Mouse (Mus musculus): ENCODE measurements around the gene Clec2i. TPM values are rescaled to one million over a fixed set of nuclear protein-coding genes. Genes with fewer than 3 reads are reported as not detected.

Clec2i gene
- polyA plus RNA-seq, 1 experiment from 2014 or later = 0.08 TPM

- Histone ChIP-seq H3K4me2 (ENCODE audit: low read length) (peak overlapping the region; percentile 84), H3K36me3 (ENCODE audit: control insufficient read depth, insufficient read depth, low read length) (no peaks in the 10 kb centered on the region), H3K9me3 (ENCODE audit: control insufficient read depth, low read length) (no peaks in the 10 kb centered on the region), H3K9ac (ENCODE audit: low read length) (peak overlapping the region; percentile 85), H3K27ac (replicated peaks in 1 of 2; ENCODE audit: control insufficient read depth in 1 of 2, insufficient read depth in 1 of 2, low read depth in 2 of 2, low read length in 2 of 2) (peak overlapping the region; percentile 78 to 93), H3K4me3 (ENCODE audit: control insufficient read depth in 1 of 2, insufficient read depth in 1 of 2, low read depth in 1 of 2, low read length in 2 of 2) (peak overlapping the region; percentile 76 to 91), H3K4me1 (ENCODE audit: control insufficient read depth in 2 of 2, insufficient read depth in 2 of 2, low read length in 2 of 2) (peaks cover 2 to 15% of the 10 kb centered on the region in 2 experiments; a peak in 3 of 4 replicates), H3K27me3 (ENCODE audit: control insufficient read depth, insufficient read depth, low read length) (no peaks in the 10 kb centered on the region)
- under 1% methylated on average over 20 of the region's 20 CpGs for WGBS
- no peak for ATAC-seq (ENCODE audit: insufficient number of reproducible peaks, insufficient read depth, low FRiP score, low read depth)
Observed at GRCm38 (mm10) chr6:128842356-128842944, 44.9 kb upstream of the Clec2i start.

GRCm38 (mm10) chr6:128842945-128843478, 44.4 kb upstream of the Clec2i start:
- ATAC-seq (ENCODE audit: insufficient number of reproducible peaks, insufficient read depth, low FRiP score, low read depth) = peak; percentile 76
- Histone ChIP-seq H3K36me3 (ENCODE audit: control insufficient read depth, insufficient read depth, low read length) (no peaks in the 10 kb centered on the region), H3K9ac (ENCODE audit: low read length) (peak overlapping the region; percentile 93), H3K4me2 (ENCODE audit: low read length) (peak overlapping the region; percentile 84), H3K27me3 (ENCODE audit: control insufficient read depth, insufficient read depth, low read length) (no peaks in the 10 kb centered on the region), H3K27ac (replicated peaks in 1 of 2; ENCODE audit: control insufficient read depth in 1 of 2, insufficient read depth in 1 of 2, low read depth in 2 of 2, low read length in 2 of 2) (peak overlapping the region; percentile 78 to 93), H3K4me1 (ENCODE audit: control insufficient read depth in 2 of 2, insufficient read depth in 2 of 2, low read length in 2 of 2) (peaks cover 2 to 15% of the 10 kb centered on the region in 2 experiments; a peak in 3 of 4 replicates), H3K9me3 (ENCODE audit: control insufficient read depth, low read length) (no peaks in the 10 kb centered on the region), H3K4me3 (ENCODE audit: control insufficient read depth in 1 of 2, insufficient read depth in 1 of 2, low read depth in 1 of 2, low read length in 2 of 2) (peak overlapping the region; percentile 76 to 91)
- 0% methylated on average over 44 of the region's 44 CpGs for WGBS

DNA sequence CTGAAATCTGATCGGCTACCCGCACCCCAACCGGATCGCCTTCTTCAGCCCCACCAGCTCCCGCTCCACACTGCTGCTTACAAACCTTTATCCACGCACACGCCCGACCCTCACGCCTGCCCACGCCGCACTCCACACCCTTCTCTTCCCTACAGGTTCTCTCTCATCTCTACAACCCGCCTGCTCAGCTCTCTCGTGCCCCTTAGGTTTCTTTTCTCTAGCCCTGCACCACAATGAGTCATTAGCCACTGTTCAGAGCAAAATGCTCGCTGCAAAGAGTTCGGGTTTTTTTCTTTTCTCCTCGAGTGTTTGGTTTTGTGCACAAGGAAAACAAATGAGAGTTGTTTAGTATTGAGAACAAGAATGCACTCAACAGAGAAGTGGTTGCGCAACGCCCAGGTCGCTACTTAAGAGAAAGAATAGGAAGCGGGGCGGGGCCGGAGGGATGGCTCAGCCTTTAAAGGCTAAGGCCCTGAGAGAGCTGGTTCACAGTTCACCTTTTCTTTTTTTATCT, 43.9 kb upstream of the Clec2i start:
- peaks cover 2 to 15% of the 10 kb centered on the region in 2 experiments; a peak in 3 of 4 replicates for H3K4me1 ChIP-seq (ENCODE audit: control insufficient read depth in 2 of 2, insufficient read depth in 2 of 2, low read length in 2 of 2)
- H3K27ac ChIP-seq (replicated peaks in 1 of 2; ENCODE audit: control insufficient read depth in 1 of 2, insufficient read depth in 1 of 2, low read depth in 2 of 2, low read length in 2 of 2) = peak overlapping the region; percentile 78 to 93
- H3K27me3 ChIP-seq (ENCODE audit: control insufficient read depth, insufficient read depth, low read length) = no peaks in the 10 kb centered on the region
- ATAC-seq (ENCODE audit: insufficient number of reproducible peaks, insufficient read depth, low FRiP score, low read depth) = peak; percentile 8; the same call in 1 of the 2 replicates
- WGBS = under 1% methylated on average over 22 of the region's 22 CpGs
- peak overlapping the region; percentile 76 to 91 for H3K4me3 ChIP-seq (ENCODE audit: control insufficient read depth in 1 of 2, insufficient read depth in 1 of 2, low read depth in 1 of 2, low read length in 2 of 2)
- H3K9ac ChIP-seq (ENCODE audit: low read length) = peak overlapping the region; percentile 93
- H3K36me3 ChIP-seq (ENCODE audit: control insufficient read depth, insufficient read depth, low read length) = no peaks in the 10 kb centered on the region
- peak overlapping the region; percentile 84 for H3K4me2 ChIP-seq (ENCODE audit: low read length)
- H3K9me3 ChIP-seq (ENCODE audit: control insufficient read depth, low read length) = no peaks in the 10 kb centered on the region

- WGBS = 31% methylated on average over 8 of the region's 8 CpGs
- Histone ChIP-seq H3K9ac (ENCODE audit: low read length) (no peak overlapping the region), H3K4me1 (ENCODE audit: control insufficient read depth in 2 of 2, insufficient read depth in 2 of 2, low read length in 2 of 2) (peaks cover 2 to 15% of the 10 kb centered on the region in 2 experiments; a peak in 3 of 4 replicates), H3K9me3 (ENCODE audit: control insufficient read depth, low read length) (no peaks in the 10 kb centered on the region), H3K27ac (replicated peaks in 1 of 2; ENCODE audit: control insufficient read depth in 1 of 2, insufficient read depth in 1 of 2, low read depth in 2 of 2, low read length in 2 of 2) (no peak overlapping the region), H3K36me3 (ENCODE audit: control insufficient read depth, insufficient read depth, low read length) (no peaks in the 10 kb centered on the region), H3K4me3 (ENCODE audit: control insufficient read depth in 1 of 2, insufficient read depth in 1 of 2, low read depth in 1 of 2, low read length in 2 of 2) (peak overlapping the region in 1 of 2 experiments; percentile 91; a peak in 2 of 4 replicates), H3K27me3 (ENCODE audit: control insufficient read depth, insufficient read depth, low read length) (no peaks in the 10 kb centered on the region), H3K4me2 (ENCODE audit: low read length) (peak overlapping the region; percentile 84)
- ATAC-seq (ENCODE audit: insufficient number of reproducible peaks, insufficient read depth, low FRiP score, low read depth) = no peak
Observed at GRCm38 (mm10) chr6:128844131-128844530, 43.3 kb upstream of the Clec2i start.

DNA sequence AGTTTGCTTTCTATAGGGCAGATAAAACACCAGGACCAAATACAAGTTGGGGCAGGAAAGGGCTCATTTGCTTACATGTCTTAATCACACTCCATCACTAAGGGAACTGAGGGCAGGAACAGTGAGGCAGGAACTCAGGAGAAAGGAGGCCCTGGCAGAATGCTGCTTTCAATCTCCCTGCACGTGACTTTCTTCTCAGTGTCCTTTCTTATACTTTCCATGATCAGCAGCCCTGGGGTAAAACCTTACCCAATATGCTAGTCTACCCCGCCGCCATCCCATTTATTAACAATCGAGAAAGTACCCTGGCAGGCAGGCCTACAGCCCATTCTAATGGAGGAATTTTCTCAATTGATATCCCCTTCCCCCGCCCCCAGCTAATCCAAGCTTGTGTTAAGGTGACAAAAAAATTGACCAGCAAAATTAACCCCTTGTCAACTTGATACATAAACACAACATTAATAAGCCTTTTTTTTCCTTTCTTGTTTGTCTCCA, 42.8 kb upstream of the Clec2i start:
- 87% methylated on average over 5 of the region's 5 CpGs for WGBS
- no peaks in the 10 kb centered on the region for H3K36me3 ChIP-seq (ENCODE audit: control insufficient read depth, insufficient read depth, low read length)
- H3K4me3 ChIP-seq (ENCODE audit: control insufficient read depth in 1 of 2, insufficient read depth in 1 of 2, low read depth in 1 of 2, low read length in 2 of 2) = no peak overlapping the region
- H3K9ac ChIP-seq (ENCODE audit: low read length) = no peak overlapping the region
- no peak overlapping the region for H3K4me2 ChIP-seq (ENCODE audit: low read length)
- H3K27ac ChIP-seq (replicated peaks in 1 of 2; ENCODE audit: control insufficient read depth in 1 of 2, insufficient read depth in 1 of 2, low read depth in 2 of 2, low read length in 2 of 2) = no peak overlapping the region
- no peaks in the 10 kb centered on the region for H3K27me3 ChIP-seq (ENCODE audit: control insufficient read depth, insufficient read depth, low read length)
- peaks cover 2 to 15% of the 10 kb centered on the region in 2 experiments; a peak in 3 of 4 replicates for H3K4me1 ChIP-seq (ENCODE audit: control insufficient read depth in 2 of 2, insufficient read depth in 2 of 2, low read length in 2 of 2)
- no peak for ATAC-seq (ENCODE audit: insufficient number of reproducible peaks, insufficient read depth, low FRiP score, low read depth)
- no peaks in the 10 kb centered on the region for H3K9me3 ChIP-seq (ENCODE audit: control insufficient read depth, low read length)

DNA sequence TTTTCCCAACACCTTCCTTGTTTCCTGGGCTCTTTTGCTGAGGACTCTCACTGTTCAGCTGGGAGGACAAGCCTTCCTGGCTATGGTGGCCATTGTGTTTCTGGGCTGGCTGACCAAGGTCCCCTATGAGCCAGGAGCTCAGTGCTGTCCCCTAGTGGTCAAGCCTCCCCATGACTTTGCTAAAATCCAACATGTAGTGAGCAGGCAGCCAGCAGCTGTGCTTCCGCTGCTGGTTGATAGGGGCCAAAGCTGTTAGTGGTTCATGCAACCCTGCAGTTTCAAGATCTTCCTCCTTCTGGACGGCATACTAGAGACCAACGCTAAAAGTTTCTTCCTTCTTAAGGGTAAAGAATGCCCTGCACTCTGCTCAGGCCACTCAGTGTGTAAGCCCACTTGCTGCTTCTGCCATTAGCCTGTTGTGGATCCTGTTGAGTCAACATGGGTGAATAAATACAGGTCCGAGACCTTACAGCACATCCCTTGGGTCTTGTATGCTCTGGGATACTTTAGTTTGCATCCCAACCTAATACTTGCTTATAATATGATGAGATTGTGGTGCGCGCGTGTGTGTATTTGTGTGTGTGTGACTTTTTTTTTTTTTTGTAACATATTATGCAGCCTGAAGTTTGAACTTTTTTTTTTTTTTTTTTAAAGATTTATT, 41.9 kb upstream of the Clec2i start:
- H3K27ac ChIP-seq (replicated peaks in 1 of 2; ENCODE audit: control insufficient read depth in 1 of 2, insufficient read depth in 1 of 2, low read depth in 2 of 2, low read length in 2 of 2) = no peak overlapping the region
- no peaks in the 10 kb centered on the region for H3K36me3 ChIP-seq (ENCODE audit: control insufficient read depth, insufficient read depth, low read length)
- no peaks in the 10 kb centered on the region for H3K9me3 ChIP-seq (ENCODE audit: control insufficient read depth, low read length)
- no peak for ATAC-seq (ENCODE audit: insufficient number of reproducible peaks, insufficient read depth, low FRiP score, low read depth)
- WGBS = 31% methylated on average over 7 of the region's 7 CpGs
- H3K4me3 ChIP-seq (ENCODE audit: control insufficient read depth in 1 of 2, insufficient read depth in 1 of 2, low read depth in 1 of 2, low read length in 2 of 2) = 0 out of 4 replicates have a peak overlapping the region, but pooled peaks of 1 of the 2 experiments have one; percentile 19
- H3K4me1 ChIP-seq (ENCODE audit: control insufficient read depth in 2 of 2, insufficient read depth in 2 of 2, low read length in 2 of 2) = peaks cover 2 to 15% of the 10 kb centered on the region in 2 experiments; a peak in 3 of 4 replicates
- no peaks in the 10 kb centered on the region for H3K27me3 ChIP-seq (ENCODE audit: control insufficient read depth, insufficient read depth, low read length)
- no peak overlapping the region for H3K9ac ChIP-seq (ENCODE audit: low read length)
- peak overlapping the region; percentile 44 for H3K4me2 ChIP-seq (ENCODE audit: low read length)

DNA sequence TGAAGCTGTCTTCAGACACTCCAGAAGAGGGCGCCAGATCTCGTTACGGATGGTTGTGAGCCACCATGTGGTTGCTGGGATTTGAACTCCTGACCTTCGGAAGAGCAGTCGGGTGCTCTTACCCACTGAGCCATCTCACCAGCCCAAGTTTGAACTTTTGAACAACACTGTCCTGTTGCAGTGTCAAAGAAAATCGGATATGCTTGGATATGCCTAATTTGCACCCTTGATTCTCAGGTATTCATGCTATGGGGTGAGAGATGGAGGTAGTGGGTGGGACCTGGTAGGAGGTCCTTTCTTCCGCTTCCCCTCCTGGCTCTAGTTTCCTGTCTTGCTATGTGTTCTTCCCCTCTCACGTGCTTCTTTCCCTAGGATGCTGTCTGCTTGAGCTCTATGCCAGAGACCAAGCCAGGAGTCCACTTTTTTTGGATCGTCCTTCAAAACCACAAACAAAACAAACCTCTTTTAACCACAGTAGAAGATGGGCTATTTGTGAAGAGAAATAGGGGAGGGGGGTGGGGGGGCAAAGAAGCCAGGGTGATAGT, 41.3 kb upstream of the Clec2i start:
- Histone ChIP-seq H3K4me3 (ENCODE audit: control insufficient read depth in 1 of 2, insufficient read depth in 1 of 2, low read depth in 1 of 2, low read length in 2 of 2) (no peak overlapping the region), H3K4me2 (ENCODE audit: low read length) (no peak overlapping the region), H3K9me3 (ENCODE audit: control insufficient read depth, low read length) (no peaks in the 10 kb centered on the region), H3K9ac (ENCODE audit: low read length) (no peak overlapping the region), H3K27me3 (ENCODE audit: control insufficient read depth, insufficient read depth, low read length) (no peaks in the 10 kb centered on the region), H3K27ac (replicated peaks in 1 of 2; ENCODE audit: control insufficient read depth in 1 of 2, insufficient read depth in 1 of 2, low read depth in 2 of 2, low read length in 2 of 2) (no peak overlapping the region), H3K36me3 (ENCODE audit: control insufficient read depth, insufficient read depth, low read length) (no peaks in the 10 kb centered on the region), H3K4me1 (ENCODE audit: control insufficient read depth in 2 of 2, insufficient read depth in 2 of 2, low read length in 2 of 2) (peaks cover 2 to 15% of the 10 kb centered on the region in 2 experiments; a peak in 3 of 4 replicates)
- no peak for ATAC-seq (ENCODE audit: insufficient number of reproducible peaks, insufficient read depth, low FRiP score, low read depth)
- WGBS = 64% methylated on average over 6 of the region's 9 CpGs

Data from heart, embryonic 14.5 days (tissue).